Comparison of ENCODE assay signal across 12 mouse cellular contexts in genomic region chr6:91827016-91827570, GRCm38 (mm10). TPM values are rescaled to one million over a fixed set of nuclear protein-coding genes. Genes with fewer than 3 reads are reported as not detected.
A peak's percentile ranks its signal among the peaks of the same experiment; 100 is the strongest.
DNase-seq lines count a peak whose midpoint lies in the region; ATAC-seq and TF ChIP-seq lines count a peak whose summit lies in the region.
"Had no signal": no experiment of that assay in that cellular context is flagged by ENCODE, and none has a peak within 500 bp of the region (broad histone marks: within the 10 kb centered on the region; RNA-seq: fewer than 3 reads in every experiment).

Gene Grip2 (minus strand): TSS chr6:91827250.

- no peaks in the 10 kb centered on the region for H3K9me3 ChIP-seq in forebrain, postnatal 0 days (ENCODE audit: low read length)
- no peaks in the 10 kb centered on the region for H3K9me3 ChIP-seq in stomach, postnatal 0 days (ENCODE audit: control insufficient read depth, low read length)
- H3K9me3 ChIP-seq: embryonic facial prominence, embryonic 12.5 days; liver, embryonic 12.5 days had no signal

- no peak within 1 kb of the TSS for H3K4me2 ChIP-seq in forebrain, postnatal 0 days (ENCODE audit: low read depth)
- no peak within 1 kb of the TSS for H3K4me2 ChIP-seq in stomach, postnatal 0 days (replicated peaks; ENCODE audit: low read depth)
- H3K4me2 ChIP-seq: embryonic facial prominence, embryonic 12.5 days; liver, embryonic 12.5 days had no signal

- no peak for TF ChIP-seq CTCF in heart, adult 2 months (IDR thresholded peaks at IDR 0.05)
- TF ChIP-seq CTCF in forebrain, postnatal 0 days (IDR thresholded peaks at IDR 0.05; ENCODE audit: low read depth): no peak
- no peak for TF ChIP-seq CTCF in stomach, postnatal 0 days (IDR thresholded peaks at IDR 0.05; ENCODE audit: low read depth)

- no peak within 1 kb of the TSS for H3K27ac ChIP-seq in heart, adult 2 months
- H3K27ac ChIP-seq in forebrain, postnatal 0 days (ENCODE audit: low read depth, low read length): no peak within 1 kb of the TSS
- H3K27ac ChIP-seq in stomach, postnatal 0 days (replicated peaks): no peak within 1 kb of the TSS
- H3K27ac ChIP-seq: embryonic facial prominence, embryonic 12.5 days; liver, embryonic 12.5 days had no signal

- no peak for TF ChIP-seq POLR2A in heart, adult 2 months (IDR thresholded peaks at IDR 0.05; ENCODE audit: insufficient read depth, low read depth, low read length)

- DNase-seq in heart, adult 2 months: no peak
- DNase-seq in heart, adult 18-20 months: no peak
- DNase-seq in 416B (ENCODE audit: low read depth): peak; percentile 8
- peak; percentile 55 for DNase-seq in forebrain, postnatal 0 days
- no peak for DNase-seq in left cerebral cortex, postnatal 10 days (ENCODE audit: extremely low spot score in 1 of 2, low spot score in 2 of 2)
- DNase-seq in B cell, adult 2 months: no peak
- DNase-seq in stomach, postnatal 0 days (ENCODE audit: low spot score): no peak
- no peak for DNase-seq in natural killer cell, adult 2 months (ENCODE audit: low spot score in 2 of 2)
- DNase-seq: kidney, postnatal 25 days had no signal

- peak; percentile 77 for ATAC-seq in forebrain, postnatal 0 days
- ATAC-seq in stomach, postnatal 0 days (ENCODE audit: low FRiP score, low TSS enrichment): no peak
- ATAC-seq: liver, embryonic 12.5 days had no signal

- no peaks in the 10 kb centered on the region; the same call in 1 of the 2 replicates for H3K27me3 ChIP-seq in heart, adult 2 months (ENCODE audit: control insufficient read depth, insufficient read depth, low read length)
- H3K27me3 ChIP-seq in forebrain, postnatal 0 days (ENCODE audit: insufficient read depth, low read length): no peaks in the 10 kb centered on the region
- H3K27me3 ChIP-seq in stomach, postnatal 0 days (ENCODE audit: control insufficient read depth, insufficient read depth, low read length): no peaks in the 10 kb centered on the region
- H3K27me3 ChIP-seq: embryonic facial prominence, embryonic 12.5 days had no signal

- H3K79me2 ChIP-seq in heart, adult 2 months (replicated peaks; ENCODE audit: control insufficient read depth, insufficient read depth, low read length): no peaks in the 10 kb centered on the region

- H3K36me3 ChIP-seq in heart, adult 2 months (ENCODE audit: control insufficient read depth, insufficient read depth, low read length): no peaks in the 10 kb centered on the region
- no peaks in the 10 kb centered on the region for H3K36me3 ChIP-seq in forebrain, postnatal 0 days (ENCODE audit: insufficient read depth)
- H3K36me3 ChIP-seq in stomach, postnatal 0 days (ENCODE audit: control insufficient read depth, insufficient read depth, low read length): no peaks in the 10 kb centered on the region
- H3K36me3 ChIP-seq: embryonic facial prominence, embryonic 12.5 days; liver, embryonic 12.5 days had no signal

- H3K4me3 ChIP-seq in heart, adult 2 months: no peak within 1 kb of the TSS
- no peak within 1 kb of the TSS for H3K4me3 ChIP-seq in forebrain, postnatal 0 days (ENCODE audit: low read depth, low read length)
- H3K4me3 ChIP-seq in stomach, postnatal 0 days (ENCODE audit: low read depth, low read length): no peak within 1 kb of the TSS
- H3K4me3 ChIP-seq: embryonic facial prominence, embryonic 12.5 days; liver, embryonic 12.5 days had no signal

- intact Hi-C loops in heart, adult 2 months (cut with DNase I): no loop called here
- intact Hi-C loops in left cerebral cortex, postnatal 10 days (cut with DNase I): no loop called here

- TF ChIP-seq EP300 in heart, adult 2 months (IDR thresholded peaks at IDR 0.05; ENCODE audit: insufficient read depth, low read depth, low read length): no peak
- no peak for TF ChIP-seq EP300 in stomach, postnatal 0 days (optimal IDR thresholded peaks at IDR 0.05)

- H3K9ac ChIP-seq in heart, adult 2 months (ENCODE audit: low read depth, low read length): no peak within 1 kb of the TSS
- H3K9ac ChIP-seq in forebrain, postnatal 0 days: no peak within 1 kb of the TSS
- no peak within 1 kb of the TSS for H3K9ac ChIP-seq in stomach, postnatal 0 days (ENCODE audit: low read length)
- H3K9ac ChIP-seq: embryonic facial prominence, embryonic 12.5 days; liver, embryonic 12.5 days had no signal

- WGBS in heart, adult 2 months: 51% methylated on average over 8 of the region's 11 CpGs
- WGBS in forebrain, postnatal 0 days: 41% methylated on average over 9 of the region's 11 CpGs
- WGBS in stomach, postnatal 0 days: 47% methylated on average over 9 of the region's 11 CpGs

- H3K4me1 ChIP-seq in heart, adult 2 months (ENCODE audit: control insufficient read depth, insufficient read depth, low read length): no peaks in the 10 kb centered on the region
- no peaks in the 10 kb centered on the region for H3K4me1 ChIP-seq in forebrain, postnatal 0 days (ENCODE audit: insufficient read depth)
- no peaks in the 10 kb centered on the region for H3K4me1 ChIP-seq in stomach, postnatal 0 days (replicated peaks; ENCODE audit: control insufficient read depth, insufficient read depth)
- H3K4me1 ChIP-seq: embryonic facial prominence, embryonic 12.5 days; liver, embryonic 12.5 days had no signal

RNA-seq across cellular contexts. Expression of gene Grip2, which starts in this region (rescaled TPM):
- 10 to 100 TPM in 1 of 2 experiments, 1 to 10 TPM in 1; 8.5 to 12.4 TPM for total RNA-seq in heart, adult 2 months (2021)
- polyA plus RNA-seq in heart, adult 2 months (2012; rRNA removed): 25.2 and 37.9 TPM in 2 replicates
- 1 to 10 TPM; 7.2 to 7.4 TPM for total RNA-seq in heart, adult 18-20 months (2021)
- 19.9 and 24.9 TPM in 2 replicates for total RNA-seq in forebrain, postnatal 0 days (2014; rRNA removed)
- polyA plus RNA-seq in forebrain, postnatal 0 days (2015; fragmentation: Nextera tagmentation; extraction: Ambion mirVana): 7.7 and 7.8 TPM in 2 replicates
- 10 to 100 TPM; 19.2 to 19.7 TPM for total RNA-seq in left cerebral cortex, postnatal 10 days (2021)
- 0.24 and 0.41 TPM in 2 replicates for polyA plus RNA-seq in stomach, postnatal 0 days (2015; fragmentation: Nextera tagmentation; extraction: Ambion mirVana)
- total RNA-seq: CH12.LX had no signal

Comparison
In these comparisons a context has a peak if more than half of its experiments do, and no peak if none do; other contexts are left out.
1. DNase-seq: peak in 416B (single experiment) and forebrain, postnatal 0 days (single experiment); none in heart, adult 2 months (0 of 2), heart, adult 18-20 months (0 of 2), left cerebral cortex, postnatal 10 days (0 of 2), B cell, adult 2 months (0 of 2), stomach, postnatal 0 days (single experiment) and natural killer cell, adult 2 months (0 of 2).